ENCODE assay signal across 9 mouse cellular contexts in the genomic region with DNA sequence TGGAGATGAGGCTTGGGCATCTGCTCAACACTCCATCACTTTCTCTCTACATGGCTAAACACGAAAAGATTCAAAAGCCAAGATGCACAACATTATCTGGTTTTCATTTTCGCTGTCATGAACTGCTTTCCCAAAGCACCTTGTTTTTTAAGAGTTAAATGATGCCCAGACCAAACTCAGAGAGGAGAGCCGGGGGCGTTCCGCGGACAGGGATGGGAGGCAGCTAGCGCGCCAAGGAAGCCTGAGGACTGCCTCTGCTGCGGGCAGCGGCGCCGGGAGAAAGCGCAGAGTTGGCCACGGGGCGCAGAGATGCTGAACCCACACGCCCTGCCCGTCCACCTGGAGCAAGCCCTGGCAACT. TPM values are rescaled to one million over a fixed set of nuclear protein-coding genes. Genes with fewer than 3 reads are reported as not detected.
A peak's percentile ranks its signal among the peaks of the same experiment; 100 is the strongest.
DNase-seq lines count a peak whose midpoint lies in the region; ATAC-seq lines count a peak whose summit lies in the region.
"Had no signal": no experiment of that assay in that cellular context is flagged by ENCODE, and none has a peak within 500 bp of the region (broad histone marks: within the 10 kb centered on the region; RNA-seq: fewer than 3 reads in every experiment).

No protein-coding gene starts in this region.

- no peaks in the 10 kb centered on the region for H3K9me3 ChIP-seq in forebrain, embryonic 14.5 days (replicated peaks; ENCODE audit: control insufficient read depth, low read length)
- H3K9me3 ChIP-seq in limb, embryonic 12.5 days: no peaks in the 10 kb centered on the region
- H3K9me3 ChIP-seq in neural tube, embryonic 14.5 days (ENCODE audit: control insufficient read depth, low read length): no peaks in the 10 kb centered on the region

- H3K4me1 ChIP-seq in forebrain, embryonic 14.5 days (ENCODE audit: control insufficient read depth, insufficient read depth, low read length): peaks cover 11% of the 10 kb centered on the region; the same call in 1 of the 2 replicates
- H3K4me1 ChIP-seq in limb, embryonic 12.5 days (replicated peaks): peaks cover 20% of the 10 kb centered on the region
- H3K4me1 ChIP-seq in neural tube, embryonic 14.5 days (ENCODE audit: control insufficient read depth, insufficient read depth, low read length): peaks cover 7% of the 10 kb centered on the region; the same call in 1 of the 2 replicates

- no peaks in the 10 kb centered on the region for H3K36me3 ChIP-seq in forebrain, embryonic 14.5 days (ENCODE audit: control insufficient read depth, insufficient read depth, low read length)
- H3K36me3 ChIP-seq in limb, embryonic 12.5 days: no peaks in the 10 kb centered on the region
- H3K36me3 ChIP-seq in neural tube, embryonic 14.5 days (ENCODE audit: control insufficient read depth, insufficient read depth, low read length): no peaks in the 10 kb centered on the region

- H3K27ac ChIP-seq in forebrain, embryonic 14.5 days (ENCODE audit: low read depth, low read length): no peak overlapping the region
- no peak overlapping the region for H3K27ac ChIP-seq in limb, embryonic 12.5 days
- H3K27ac ChIP-seq in neural tube, embryonic 14.5 days (ENCODE audit: low read depth, low read length): peak overlapping the region; percentile 58

- peak; percentile 36 for DNase-seq in embryo, embryonic 10 days (ENCODE audit: low spot score)
- no peak for DNase-seq in embryo, embryonic 9.5 days (ENCODE audit: extremely low spot score)
- DNase-seq in 3134 (ENCODE audit: extremely low read depth, insufficient read length, low spot score): peak; percentile 1
- no peak for DNase-seq in forebrain, embryonic 14.5 days (ENCODE audit: low spot score)
- DNase-seq in cerebellum, adult 11 months: no peak
- DNase-seq in layer of hippocampus, adult 11-12 months (ENCODE audit: low spot score): no peak

- H3K9ac ChIP-seq in forebrain, embryonic 14.5 days (ENCODE audit: low read length): peak overlapping the region; percentile 71
- peak overlapping the region; percentile 74 for H3K9ac ChIP-seq in limb, embryonic 12.5 days (replicated peaks)
- peak overlapping the region; percentile 74 for H3K9ac ChIP-seq in neural tube, embryonic 14.5 days (replicated peaks; ENCODE audit: low read depth, low read length)

- H3K27me3 ChIP-seq in forebrain, embryonic 14.5 days (replicated peaks; ENCODE audit: control insufficient read depth, insufficient read depth, low read length): peaks cover 7% of the 10 kb centered on the region; the same call in 1 of the 2 replicates
- peaks cover 9% of the 10 kb centered on the region for H3K27me3 ChIP-seq in limb, embryonic 12.5 days
- H3K27me3 ChIP-seq in neural tube, embryonic 14.5 days (ENCODE audit: control insufficient read depth, insufficient read depth, low read length): no peaks in the 10 kb centered on the region

- peak; percentile 24; the same call in 1 of the 2 replicates for ATAC-seq in forebrain, embryonic 14.5 days
- ATAC-seq in limb, embryonic 12.5 days (ENCODE audit: insufficient number of reproducible peaks, insufficient read depth, low FRiP score, low TSS enrichment, low read depth): 0 out of 2 replicates have a peak, but pooled peaks have one; percentile 7
- peak; percentile 20 for ATAC-seq in neural tube, embryonic 14.5 days (ENCODE audit: low read depth)

- WGBS in forebrain, embryonic 14.5 days: under 1% methylated on average over 17 of the region's 17 CpGs
- 1% methylated on average over 17 of the region's 17 CpGs for WGBS in limb, embryonic 12.5 days
- WGBS in neural tube, embryonic 14.5 days: 3% methylated on average over 17 of the region's 17 CpGs

- peak overlapping the region; percentile 95 for H3K4me2 ChIP-seq in forebrain, embryonic 14.5 days (ENCODE audit: low read length)
- H3K4me2 ChIP-seq in limb, embryonic 12.5 days: peak overlapping the region; percentile 93
- H3K4me2 ChIP-seq in neural tube, embryonic 14.5 days (ENCODE audit: low read depth, low read length): peak overlapping the region; percentile 95

- H3K4me3 ChIP-seq in forebrain, embryonic 14.5 days (ENCODE audit: low read depth, low read length): peak overlapping the region; percentile 57
- H3K4me3 ChIP-seq in limb, embryonic 12.5 days (replicated peaks): peak overlapping the region; percentile 69
- H3K4me3 ChIP-seq in neural tube, embryonic 14.5 days (ENCODE audit: low read depth, low read length): peak overlapping the region; percentile 66

RNA-seq across cellular contexts. Expression of gene Adcy2, which starts 0.8 kb away (rescaled TPM):
- 3.1 and 3.2 TPM in 2 replicates for polyA plus RNA-seq in forebrain, embryonic 14.5 days (2014; fragmentation: Nextera tagmentation; extraction: Ambion mirVana)
- 4.5 and 5.3 TPM in 2 replicates for polyA plus RNA-seq in limb, embryonic 12.5 days (2016; fragmentation: Nextera tagmentation; extraction: Ambion mirVana)
- polyA plus RNA-seq in neural tube, embryonic 14.5 days (2014; fragmentation: Nextera tagmentation; extraction: Ambion mirVana): 21.1 and 21.8 TPM in 2 replicates
- polyA plus RNA-seq: C2C12 had no signal

Comparison
In these comparisons a context has a peak if more than half of its experiments do, and no peak if none do; other contexts are left out.
1. DNase-seq: peak in embryo, embryonic 10 days (single experiment) and 3134 (single experiment); none in embryo, embryonic 9.5 days (single experiment), forebrain, embryonic 14.5 days (single experiment), cerebellum, adult 11 months (single experiment) and layer of hippocampus, adult 11-12 months (single experiment).
2. Peak in every context shown above with its lines, with median percentiles within 50 percentile points of each other: ATAC-seq, H3K4me2 ChIP-seq, H3K4me3 ChIP-seq and H3K9ac ChIP-seq.